Mouse (Mus musculus) natural killer cell, adult 2 months (primary cell): Measurements from ENCODE around the gene Cntn3.

Experiments used
- DNase-seq, 2 experiments: peaks; one replicate each; pipeline ENCODE4 v3.0.0; 2022; ENCODE audit warnings: low spot score in 2 of 2

Gene Cntn3

DNA sequence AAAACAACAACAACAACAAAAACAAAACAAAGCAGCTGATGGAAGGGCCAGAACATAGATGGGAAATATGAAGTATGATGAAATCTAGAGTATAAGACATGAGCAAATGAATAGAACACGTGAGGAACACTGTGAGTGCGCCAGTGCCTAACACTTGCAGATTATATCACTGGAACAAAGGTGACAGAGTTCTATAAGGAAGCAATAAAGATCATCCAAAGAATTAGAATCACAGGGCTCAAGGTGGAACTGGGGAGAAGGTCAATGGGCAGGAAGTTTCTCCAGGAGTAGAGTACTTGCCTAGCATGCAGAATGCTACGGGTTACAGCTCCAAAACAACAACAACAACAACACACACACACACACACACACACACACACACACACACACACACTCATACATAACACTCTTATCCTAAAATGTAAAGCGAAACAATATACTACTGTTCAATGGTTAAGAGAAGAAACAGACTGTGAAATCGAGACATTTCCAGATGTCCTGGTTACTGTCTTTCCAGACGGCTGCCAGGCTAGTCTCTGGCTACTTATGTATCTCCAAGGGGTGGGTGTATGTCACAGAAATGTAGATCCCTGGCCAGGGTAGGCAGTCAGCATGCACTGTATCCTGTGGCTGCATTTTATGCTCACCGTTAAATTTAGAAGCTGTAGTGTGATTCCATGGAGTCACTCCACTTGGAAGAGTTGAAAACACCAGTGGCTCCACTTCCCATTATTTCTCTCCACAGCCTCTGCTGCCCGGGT, 94.4 kb downstream of the Cntn3 start:
- DNase-seq, result no peak

DNA sequence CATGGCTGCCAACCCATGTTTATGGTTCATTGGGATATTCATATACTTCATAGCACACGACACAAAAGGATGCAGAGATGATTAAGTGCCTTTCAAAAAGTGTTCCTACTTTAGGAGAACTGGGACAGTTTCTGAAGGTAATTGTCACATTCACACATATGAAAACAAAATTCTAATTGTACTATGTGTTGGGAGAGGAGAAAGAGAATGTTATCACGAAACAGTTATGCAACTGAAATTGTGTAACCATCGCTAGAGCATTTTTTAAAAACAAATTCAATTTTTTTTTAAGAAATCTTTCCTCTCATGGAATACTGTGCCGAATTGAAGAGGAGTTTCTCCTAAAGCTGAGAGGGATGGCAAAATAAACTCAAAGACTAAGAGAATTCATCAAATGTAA, 134.5 kb downstream of the Cntn3 start:
- no peak for DNase-seq

DNA sequence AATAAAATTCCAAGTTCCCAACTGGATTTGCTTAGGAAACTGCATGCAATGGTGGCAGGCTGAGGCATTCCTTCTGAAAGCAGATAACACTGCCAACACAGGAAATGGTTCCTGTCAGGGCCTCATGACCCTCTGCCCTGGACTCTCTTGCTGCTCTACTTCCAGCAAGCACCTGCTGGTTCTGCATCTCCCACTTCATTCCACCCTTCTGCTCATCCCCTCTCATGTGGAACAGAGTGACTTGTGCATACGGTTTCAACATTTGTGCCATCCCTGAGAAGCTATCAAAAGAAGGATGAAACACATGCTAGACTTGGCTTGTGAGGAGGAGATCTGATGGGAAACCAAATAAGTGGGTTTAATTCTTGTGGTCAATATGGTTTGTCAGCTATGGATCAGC, 145.4 kb downstream of the Cntn3 start:
- DNase-seq, result no peak

DNA sequence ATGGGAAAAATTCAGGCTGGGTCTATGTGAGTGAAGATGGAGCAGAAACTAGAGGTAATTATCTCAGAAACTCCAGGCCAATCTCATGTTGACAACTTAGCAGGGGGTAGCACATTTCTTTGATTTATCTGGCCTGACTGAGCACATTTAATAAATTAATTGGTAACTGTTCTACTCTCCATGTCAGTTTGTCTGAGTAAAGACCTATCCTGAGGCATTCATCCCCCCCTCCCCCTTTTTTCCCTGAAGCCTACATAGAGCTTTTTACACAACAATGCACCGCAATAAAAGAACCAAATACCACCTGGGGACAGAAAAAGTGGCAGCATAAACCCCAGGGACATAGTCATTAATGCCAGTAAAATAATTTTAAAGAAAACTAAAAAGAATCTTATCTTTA, 151.1 kb downstream of the Cntn3 start:
- no peak for DNase-seq

DNA sequence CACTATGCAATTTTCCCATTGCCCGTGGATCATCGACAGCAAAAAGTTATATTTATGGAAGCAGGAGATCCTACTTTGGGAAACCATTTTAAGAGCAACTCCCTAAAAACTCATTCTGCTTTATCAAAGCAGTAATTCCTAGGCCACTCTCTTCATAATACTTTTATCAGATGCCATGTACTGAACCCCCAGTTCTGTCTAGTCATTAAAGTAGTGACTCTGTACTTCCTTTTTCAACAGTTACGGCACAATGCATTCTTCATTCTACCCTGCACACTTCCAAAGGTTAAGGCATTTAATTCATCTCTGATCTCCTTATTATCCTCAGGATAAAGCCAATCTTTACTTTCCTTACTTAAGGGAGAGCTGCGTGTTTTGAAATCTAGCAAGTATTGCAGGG, 184.3 kb downstream of the Cntn3 start:
- no peak for DNase-seq

DNA sequence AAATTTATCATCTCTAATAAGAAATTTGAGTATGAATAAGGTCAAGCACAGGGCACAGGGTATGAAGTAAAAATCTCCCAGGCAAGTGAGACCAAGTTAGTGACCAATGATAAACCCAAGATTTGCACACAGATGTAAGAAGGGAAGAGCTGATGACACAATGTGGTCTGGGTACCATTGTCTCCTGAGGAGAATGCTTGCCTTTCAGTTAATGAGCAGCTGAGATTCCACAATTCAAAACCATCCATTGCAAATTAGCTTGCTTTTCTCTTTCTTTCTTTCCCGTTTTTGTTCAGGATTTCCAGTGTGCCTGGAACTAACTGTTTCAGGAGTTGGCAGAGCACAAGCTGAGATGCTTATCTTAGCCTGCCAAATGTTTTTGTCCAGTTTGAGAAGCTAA, 200.8 kb downstream of the Cntn3 start:
- DNase-seq, result no peak

DNA sequence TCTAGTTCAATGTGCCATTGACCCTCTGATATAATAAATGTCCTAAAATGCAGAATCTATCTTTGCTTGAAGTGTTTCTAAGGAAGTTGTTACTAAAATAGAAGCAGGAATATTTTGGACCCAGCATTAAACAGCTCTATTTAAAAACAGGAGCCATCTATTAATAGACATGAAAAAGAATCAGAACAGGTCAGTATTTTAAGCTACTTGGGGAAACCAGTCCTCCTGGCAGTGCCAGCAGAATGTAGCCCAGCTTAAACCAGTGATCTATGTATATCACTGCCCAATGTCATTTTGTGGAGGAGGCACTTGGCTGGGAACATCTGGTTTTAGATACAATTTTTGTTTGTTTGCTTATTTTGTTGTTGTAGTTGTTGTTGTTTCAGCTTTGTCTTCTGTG, 209.0 kb downstream of the Cntn3 start:
- no peak for DNase-seq

DNA sequence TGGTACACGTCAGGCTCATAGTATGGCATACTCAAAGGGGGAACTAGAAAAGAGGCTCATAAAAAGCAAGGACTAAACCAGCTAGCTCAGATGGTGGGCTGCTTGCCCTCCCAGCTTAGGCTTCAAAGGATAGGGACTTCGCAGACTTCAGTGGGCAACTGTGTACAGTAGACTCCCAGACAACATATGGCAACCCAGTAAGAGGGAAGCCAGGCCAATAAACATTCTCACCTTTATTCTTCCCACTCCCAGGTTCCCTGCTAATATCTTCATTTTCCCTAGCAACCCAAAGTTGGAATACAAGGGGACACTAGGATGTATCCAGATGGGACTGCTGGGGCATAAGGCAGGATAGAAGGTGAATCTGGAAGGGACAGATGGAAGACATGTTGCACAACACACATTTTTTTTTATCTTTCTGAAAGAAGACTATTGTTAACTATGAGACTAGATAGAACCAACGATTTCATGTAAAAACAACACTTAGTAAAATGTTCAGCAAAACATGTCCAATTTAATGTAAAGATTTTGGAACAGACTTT, 209.5 kb downstream of the Cntn3 start:
- no peak for DNase-seq

DNA sequence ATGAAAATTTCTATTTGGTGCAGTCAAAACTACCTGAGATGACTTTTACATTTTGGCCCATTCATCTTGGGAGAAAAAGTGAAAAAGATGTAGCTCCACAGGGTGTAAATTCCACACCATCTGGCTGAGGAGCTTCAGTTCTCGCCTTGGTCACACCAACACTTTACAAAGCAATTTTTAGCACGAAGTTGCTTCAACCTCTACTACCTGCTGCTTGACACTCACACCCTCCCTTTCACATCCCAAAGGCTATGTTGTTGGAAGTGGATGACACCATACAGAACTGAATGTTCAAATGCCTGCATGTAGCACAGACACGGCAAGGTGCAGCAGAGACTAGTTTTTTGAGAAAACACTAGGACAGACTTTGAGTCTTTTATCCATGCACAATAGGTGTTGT, 240.8 kb downstream of the Cntn3 start:
- DNase-seq, result no peak

DNA sequence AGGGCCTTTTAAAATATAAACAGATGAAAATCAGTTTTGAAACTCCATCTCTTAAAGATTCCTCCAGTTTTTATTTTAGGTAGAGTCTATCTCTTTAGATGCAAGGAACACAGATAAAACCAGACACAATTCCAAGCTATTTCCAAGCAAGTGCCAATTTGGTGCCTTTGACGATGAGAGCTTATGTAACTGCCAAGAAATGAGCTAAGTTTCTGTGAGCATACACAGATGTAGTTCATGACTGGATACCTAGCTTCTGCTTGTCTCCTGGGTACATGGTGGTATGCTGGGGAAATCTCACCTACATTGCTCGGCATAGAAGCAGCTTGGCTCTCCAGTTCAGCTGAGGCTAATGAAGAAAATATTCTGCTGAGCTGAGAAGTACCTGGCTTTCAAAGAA, 246.2 kb downstream of the Cntn3 start:
- DNase-seq, result no peak

DNA sequence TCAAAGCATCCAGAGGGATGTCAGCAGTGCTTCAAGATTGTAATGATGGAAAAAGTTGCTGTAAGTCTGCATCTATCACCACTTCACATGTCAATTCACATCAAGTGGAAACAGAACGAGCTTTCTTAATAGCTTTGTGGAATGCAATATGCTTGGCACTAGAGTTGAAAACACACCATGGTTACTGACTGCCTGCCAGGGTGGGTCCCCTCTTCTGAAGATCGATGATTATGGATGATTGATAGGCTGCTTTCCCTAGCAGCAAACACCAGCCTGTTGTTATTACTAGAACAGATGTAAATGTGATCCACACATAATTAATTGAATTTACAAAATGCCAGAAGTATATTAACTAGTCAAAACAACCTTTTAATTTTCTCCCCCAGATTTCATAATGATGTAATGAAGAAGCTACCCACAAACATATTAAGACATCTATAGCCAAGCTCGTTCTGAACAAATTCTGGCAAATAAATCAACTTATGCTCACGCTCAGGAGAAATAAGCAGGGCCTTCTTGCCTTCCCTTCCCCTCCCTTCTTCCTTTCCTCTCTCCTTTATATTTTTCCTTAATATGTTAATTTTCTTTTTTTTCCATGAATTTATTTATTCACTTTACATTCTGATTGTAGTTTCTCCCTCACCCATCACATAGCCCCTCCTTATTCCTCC, 250.2 kb downstream of the Cntn3 start:
- DNase-seq, result no peak

DNA sequence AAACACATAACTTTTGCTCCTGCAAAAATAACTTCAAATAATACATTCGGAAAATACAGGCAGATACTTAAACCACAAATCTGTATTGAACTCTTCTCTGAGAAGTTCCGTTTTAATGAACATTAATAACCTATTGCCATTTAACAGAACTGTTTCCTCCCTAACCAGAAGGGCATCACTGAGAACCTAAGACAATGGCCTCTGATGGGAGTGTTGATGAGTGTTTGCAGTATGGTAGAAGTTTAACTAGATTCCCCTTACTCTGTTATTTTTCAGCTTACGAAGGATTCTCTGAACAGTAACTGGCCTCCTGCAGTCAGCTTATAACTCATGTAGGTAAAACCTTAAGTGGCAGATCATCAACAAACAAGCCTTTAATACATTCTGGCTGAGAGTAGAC, 253.1 kb downstream of the Cntn3 start:
- no peak for DNase-seq

DNA sequence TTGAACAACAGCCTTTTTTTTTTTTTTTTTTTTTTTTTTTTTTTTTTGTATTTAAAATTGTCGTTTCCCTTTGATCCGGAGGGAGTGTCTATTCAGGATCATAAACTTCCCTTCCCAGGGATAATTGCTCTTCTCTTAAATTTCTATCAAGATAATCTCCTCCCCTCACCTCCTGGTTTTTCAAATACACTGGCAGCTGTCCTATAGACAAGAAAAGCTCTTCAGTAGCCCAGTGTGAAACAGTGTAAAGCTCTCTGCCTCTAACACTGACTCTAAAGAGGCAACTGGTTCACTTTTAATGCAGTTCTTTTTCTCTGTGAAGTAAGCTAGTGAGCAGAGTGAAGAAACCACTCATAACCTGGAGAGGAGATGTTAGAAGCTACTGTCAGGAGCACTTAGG, 290.0 kb downstream of the Cntn3 start:
- no peak for DNase-seq

DNA sequence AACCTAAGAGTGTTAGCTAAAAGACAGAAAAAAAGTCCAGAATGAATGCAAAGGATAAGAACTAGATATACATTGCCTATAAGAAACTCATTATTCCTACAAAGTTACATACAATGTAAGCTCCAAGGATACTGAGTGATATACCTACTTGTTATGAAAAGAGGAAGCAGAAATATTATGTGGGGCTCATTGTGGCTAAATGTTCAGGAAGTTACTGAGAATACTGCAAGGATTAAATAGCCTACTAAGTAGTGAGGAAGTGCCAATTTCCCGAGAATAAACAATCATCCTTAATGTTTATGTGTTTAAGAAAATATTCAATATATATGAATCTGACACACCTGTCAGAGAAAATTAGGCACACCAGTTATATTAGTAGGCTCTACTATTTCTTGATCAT, 341.9 kb downstream of the Cntn3 start:
- no peak for DNase-seq

DNA sequence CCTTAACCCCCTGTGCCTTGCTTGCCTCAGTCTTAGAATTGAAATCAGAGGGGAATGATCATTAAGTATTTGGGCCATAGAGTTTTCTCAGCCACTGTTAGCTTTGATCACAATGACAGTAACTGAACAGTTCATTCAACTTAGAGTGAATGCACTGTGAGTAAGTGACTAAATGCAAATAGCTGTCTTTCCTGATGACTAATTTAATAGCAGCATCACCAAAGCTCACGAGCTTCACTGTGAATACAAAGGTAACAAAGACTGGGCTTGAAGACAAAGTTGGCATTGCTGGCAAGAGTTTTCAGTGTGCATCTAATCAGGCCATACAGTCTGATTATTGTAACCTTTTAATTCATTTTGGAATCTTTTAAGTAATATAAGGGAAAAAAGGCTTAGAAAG, 386.6 kb downstream of the Cntn3 start:
- DNase-seq, result no peak

DNA sequence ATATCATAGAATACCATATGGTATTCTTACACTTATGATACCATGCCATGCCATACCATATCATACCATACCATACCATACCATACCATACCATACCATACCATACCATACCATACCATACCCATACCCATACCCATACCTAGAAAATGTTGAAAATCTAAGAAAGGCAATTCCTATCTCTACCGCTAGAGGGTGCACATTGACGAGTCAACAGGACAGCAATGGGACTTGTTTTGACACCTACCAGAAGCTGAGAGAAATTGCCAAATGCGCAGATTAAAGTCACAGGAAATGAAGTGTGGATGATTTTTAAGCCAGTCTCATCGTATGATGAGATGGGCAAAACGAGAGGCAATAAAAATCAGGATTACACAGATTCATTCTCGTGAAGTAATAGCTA, 402.0 kb downstream of the Cntn3 start:
- DNase-seq, result peak in 1 of 2 experiments; percentile 1

DNA sequence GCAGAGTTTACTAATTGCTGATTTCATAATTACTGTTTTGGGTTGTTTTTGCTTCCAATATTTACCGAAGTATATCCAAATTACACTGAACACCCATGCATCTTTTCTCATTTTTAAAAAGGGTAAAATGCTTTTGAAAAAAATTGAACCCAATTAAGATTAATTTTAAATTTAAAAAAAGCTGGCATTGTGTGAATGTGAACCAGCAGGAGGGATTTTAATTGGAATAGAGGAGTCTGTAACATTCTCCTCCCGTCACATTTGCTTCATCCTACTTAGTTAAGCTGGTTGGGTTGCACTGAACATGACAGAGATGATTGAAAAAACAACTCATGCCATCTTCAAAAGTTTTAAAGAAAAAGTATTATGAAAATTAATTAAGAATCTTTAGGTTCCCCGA, 411.7 kb downstream of the Cntn3 start:
- no peak for DNase-seq

DNA sequence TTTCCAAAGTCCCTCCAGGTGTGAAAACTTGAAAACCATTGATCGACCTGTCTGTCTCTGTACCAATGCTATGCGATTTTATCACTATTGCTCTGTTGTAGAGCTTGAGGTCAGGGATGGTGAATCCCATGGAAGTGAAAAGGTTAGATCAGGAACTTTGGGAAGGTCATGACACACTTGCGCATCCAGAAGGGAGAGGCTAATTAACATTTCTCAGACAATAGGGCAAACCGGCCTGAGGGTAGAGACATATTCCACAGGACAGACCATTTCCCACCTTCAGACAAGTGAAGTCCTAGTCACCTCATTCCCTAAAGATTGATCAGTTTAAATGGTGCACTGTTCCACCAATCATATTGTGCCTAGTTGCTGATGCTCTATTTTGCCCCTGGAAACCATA, 451.2 kb downstream of the Cntn3 start:
- no peak for DNase-seq

DNA sequence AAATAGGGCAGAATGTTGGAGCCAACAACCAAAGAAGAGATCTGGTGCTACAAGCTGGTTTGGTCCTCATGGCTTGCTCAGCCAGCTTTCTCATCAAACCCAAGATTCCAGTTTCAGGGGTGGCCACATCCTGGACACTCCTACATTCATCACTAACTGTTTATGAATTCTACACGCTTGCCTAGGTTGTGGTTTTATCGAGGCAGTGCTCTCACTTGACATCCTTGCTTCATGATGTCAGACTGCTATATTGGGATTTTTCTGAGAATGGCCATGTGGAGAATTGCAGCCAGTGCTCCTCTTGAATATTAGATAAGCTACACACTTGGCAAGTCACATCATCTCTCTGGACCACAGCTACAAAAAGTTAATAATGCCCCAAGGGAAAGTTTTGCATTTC, 452.9 kb downstream of the Cntn3 start:
- DNase-seq, result no peak

DNA sequence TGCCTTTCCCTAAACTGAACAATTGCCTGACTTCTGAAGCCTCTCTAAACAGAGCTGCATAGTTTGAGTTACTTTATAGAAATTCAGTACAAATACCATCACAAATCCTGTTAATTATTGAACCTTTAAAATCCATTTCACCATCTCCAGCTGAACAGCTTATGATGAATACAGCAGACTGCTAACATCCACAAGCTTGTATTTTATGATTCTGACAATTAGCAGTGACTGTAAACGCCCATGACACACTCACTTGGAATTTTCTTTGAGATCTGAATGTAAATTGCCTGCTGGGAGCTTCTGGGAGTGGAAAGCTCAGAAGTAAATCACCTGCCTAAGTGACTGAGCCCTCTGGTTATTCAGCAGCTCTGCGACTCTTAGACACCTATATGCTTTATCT, 459.3 kb downstream of the Cntn3 start:
- no peak for DNase-seq
